Mouse (Mus musculus) embryonic fibroblast, embryonic 13.5 days (primary cell): ENCODE measurements around the gene Gm15517. TPM values are rescaled to one million over a fixed set of nuclear protein-coding genes. Genes with fewer than 3 reads are reported as not detected.

Experiments used
- H3K27ac ChIP-seq: 2 replicates; pipeline ENCODE4 v1.5.1; 2012; ENCODE audit warnings: low read length, control low read depth, inconsistent platforms; ENCODE audit not compliant: insufficient read depth
- H3K4me1 ChIP-seq: 2 replicates; pipeline ENCODE4 v1.6.1; 2011; ENCODE audit warnings: low read length; ENCODE audit not compliant: control insufficient read depth, insufficient read depth
- H3K4me3 ChIP-seq: 2 replicates; pipeline ENCODE4 v1.5.1; 2011; ENCODE audit warnings: mild to moderate bottlenecking, control low read depth, low read length; ENCODE audit not compliant: insufficient read depth
- CTCF ChIP-seq: IDR thresholded peaks from 2 replicates; pipeline ENCODE4 v1.5.1; 2011; ENCODE audit warnings: mild to moderate bottlenecking, control low read depth, low read length, moderate library complexity, borderline replicate concordance; ENCODE audit not compliant: insufficient read depth
- POLR2A ChIP-seq: IDR thresholded peaks from 2 replicates; pipeline ENCODE4 v1.6.1; 2011; ENCODE audit warnings: low read depth, mild to moderate bottlenecking, control low read depth, low read length, moderate library complexity
- polyA plus RNA-seq: library from polyadenylated mRNA; stranded (reverse); fragments of >200 nt; gene quantifications from 2 replicates; pipeline ENCODE4 v1.2.4, GENCODE M21; 2011; ENCODE audit warnings: low read depth; ENCODE audit not compliant: missing spikeins, insufficient read length

Gm15517 gene
- polyA plus RNA-seq, 1 experiment, result not detected

DNA sequence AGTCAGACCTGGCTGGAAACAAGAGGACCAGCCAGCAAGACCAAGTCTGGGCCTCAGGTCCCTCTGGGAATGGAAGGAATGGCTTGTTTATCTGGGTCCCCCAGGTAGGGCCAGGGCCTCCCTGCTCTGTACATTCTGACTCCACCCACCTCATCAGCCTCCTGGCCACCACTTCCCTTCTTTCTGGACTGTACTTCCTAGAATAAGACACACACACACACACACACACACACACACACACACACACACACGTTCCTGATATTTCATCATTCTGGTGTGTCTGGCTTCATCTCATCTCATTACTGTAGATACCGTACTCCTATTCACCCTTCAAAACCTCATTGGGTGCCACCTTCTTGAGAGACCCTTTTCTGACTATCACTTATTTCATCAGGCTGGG lies 8.2 kb downstream of the Gm15517 start:
- Histone ChIP-seq H3K4me3 (no peak overlapping the region), H3K4me1 (no peaks in the 10 kb centered on the region), H3K27ac (no peak overlapping the region)
- TF ChIP-seq POLR2A (no peak), CTCF (no peak)

DNA sequence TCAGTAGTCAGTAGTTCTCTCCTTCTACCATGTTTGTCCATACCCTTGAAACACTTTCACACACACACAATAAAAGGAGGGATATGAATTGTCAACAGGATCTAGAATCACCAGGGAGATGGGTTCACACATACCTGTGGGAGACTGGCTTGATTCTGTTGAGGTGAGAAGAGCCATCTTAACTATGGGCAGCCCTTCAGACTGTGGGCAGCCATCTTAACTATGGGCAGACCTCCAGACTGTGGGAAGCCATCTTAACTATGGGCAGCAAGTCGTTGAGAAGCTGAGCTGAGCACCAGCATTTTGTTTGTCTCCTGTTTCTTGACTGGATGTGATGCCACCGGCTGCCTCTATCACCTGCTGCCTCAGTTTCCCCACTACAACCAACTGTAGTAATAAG lies 10.1 kb downstream of the Gm15517 start:
- Histone ChIP-seq H3K27ac (no peak overlapping the region), H3K4me3 (no peak overlapping the region), H3K4me1 (no peaks in the 10 kb centered on the region)
- TF ChIP-seq CTCF (no peak), POLR2A (no peak)

DNA sequence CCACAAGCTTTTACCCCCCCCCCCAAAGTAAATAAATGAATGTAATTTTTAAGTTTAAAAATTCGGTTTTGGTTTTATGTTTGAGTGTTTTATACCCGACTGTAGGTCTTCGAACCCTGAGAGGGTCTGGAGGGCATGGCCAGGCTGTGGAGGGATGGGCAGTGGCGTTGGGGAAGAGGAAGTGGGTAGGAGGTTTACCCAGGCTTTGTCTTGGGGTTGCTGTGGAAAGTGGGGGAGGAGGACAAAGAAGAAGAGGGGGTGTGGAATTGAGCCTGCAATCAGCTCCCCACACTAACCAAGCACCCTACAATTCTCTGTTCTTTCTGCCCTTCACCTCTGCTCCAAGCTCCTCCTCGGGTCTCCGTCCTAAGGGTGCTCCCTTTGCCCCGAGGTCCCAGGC lies 11.3 kb downstream of the Gm15517 start:
- Histone ChIP-seq H3K4me3 (no peak overlapping the region), H3K4me1 (no peaks in the 10 kb centered on the region), H3K27ac (no peak overlapping the region)
- no peak for TF ChIP-seq POLR2A
- TF ChIP-seq CTCF, result no peak

DNA sequence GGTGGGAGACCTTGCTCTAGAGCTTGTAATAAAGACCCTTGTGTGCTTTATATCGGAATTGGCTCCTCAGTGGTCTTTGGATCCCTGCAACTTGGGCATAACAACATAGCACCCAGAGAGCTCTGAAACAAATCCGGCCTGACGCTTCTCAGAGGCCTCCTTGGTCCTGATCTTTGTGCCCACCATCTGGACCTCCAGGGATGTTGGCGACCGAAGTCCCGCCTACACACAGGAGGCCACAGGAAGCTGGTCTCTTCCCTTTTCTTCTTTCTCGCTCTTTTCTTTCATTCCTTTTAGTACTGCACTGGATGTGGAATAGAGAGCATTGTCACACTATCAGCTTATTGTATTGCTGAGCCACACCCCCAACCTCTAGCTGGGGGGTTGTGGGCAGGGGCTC lies 12.2 kb downstream of the Gm15517 start:
- no peak for TF ChIP-seq CTCF
- no peak for TF ChIP-seq POLR2A
- Histone ChIP-seq H3K27ac (no peak overlapping the region), H3K4me3 (no peak overlapping the region), H3K4me1 (no peaks in the 10 kb centered on the region)

DNA sequence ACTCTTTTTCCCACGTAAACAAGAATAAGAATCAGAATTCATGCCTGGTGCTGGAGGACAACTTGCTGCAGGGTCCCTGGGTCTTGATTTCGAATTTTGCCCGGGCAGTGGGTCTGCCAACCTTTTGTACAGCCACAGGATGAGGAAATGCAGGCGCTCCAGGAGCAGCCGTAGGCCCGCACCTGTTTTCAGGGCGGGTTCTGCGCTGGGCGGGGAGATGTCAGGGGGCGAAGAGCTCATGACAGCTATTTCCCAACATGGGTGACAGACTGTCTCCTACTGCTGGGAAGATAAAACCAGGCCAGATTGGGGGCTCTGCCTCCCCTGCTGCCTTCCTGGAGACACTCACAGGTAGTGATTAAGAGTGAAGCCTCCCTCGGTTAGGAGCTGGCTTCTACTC lies 12.8 kb downstream of the Gm15517 start:
- TF ChIP-seq POLR2A (no peak), CTCF (no peak)
- no peaks in the 10 kb centered on the region for H3K4me1 ChIP-seq
- no peak overlapping the region for H3K27ac ChIP-seq
- H3K4me3 ChIP-seq, result no peak overlapping the region

DNA sequence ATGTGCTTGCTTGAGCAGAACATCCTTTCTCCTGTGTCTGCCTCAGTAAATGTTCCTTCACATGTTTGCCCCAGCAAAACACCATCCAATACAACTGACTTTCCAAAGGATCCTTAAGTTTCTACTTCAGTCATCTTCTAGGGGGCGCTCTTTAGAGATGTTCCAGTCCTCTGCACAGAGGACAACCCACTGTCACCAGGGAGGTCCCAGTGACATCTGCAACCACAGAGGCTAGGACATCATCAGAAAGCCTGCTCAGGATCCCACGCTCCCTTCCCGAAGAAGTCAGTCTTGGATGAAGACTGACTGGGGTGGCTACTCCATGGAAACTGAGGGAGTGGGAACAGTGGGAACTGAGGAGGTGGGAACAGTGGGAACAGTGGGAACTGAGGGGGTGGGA lies 14.3 kb downstream of the Gm15517 start:
- no peaks in the 10 kb centered on the region for H3K4me1 ChIP-seq
- no peak overlapping the region for H3K27ac ChIP-seq
- H3K4me3 ChIP-seq, result no peak overlapping the region
- TF ChIP-seq POLR2A, result no peak
- no peak for TF ChIP-seq CTCF

DNA sequence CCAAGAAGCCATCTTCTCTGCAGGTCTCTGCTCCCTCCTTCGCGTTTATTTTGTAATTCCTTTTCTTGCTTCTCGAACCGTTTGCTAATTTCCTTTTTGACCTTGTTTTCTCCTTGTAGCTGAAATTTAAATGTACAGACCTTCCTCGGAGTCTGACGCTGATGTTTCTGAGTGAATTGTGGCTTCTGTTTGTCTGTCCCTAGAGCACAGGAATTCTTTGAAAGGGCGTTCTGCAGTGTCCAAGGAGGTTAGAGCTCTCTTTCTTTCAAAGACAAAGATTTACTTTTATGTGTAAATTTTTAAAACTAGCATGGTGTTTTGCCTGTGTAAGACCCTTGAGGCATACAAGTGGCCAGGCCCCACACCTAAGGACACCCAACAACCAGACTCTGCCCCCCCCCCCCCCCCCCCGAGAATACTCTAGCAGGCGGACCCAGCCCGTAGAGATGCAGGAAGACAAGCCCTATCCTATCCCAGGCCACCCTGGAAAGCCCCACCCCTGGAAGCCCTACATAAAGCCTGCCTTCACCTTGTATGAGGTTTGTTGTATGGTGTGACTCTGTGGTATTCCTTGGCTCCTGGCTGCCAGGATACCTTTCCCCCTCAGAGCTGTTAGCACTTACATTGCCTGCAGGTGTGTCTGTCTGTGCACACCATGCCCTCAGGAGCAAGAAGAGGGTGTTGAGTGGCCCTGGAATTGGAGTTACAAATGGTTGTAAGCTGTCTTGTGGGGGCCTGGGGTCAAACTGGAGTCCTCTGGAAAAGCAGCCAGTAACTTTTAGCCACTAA lies 15.4 kb downstream of the Gm15517 start:
- TF ChIP-seq CTCF (no peak), POLR2A (no peak)
- Histone ChIP-seq H3K4me3 (no peak overlapping the region), H3K4me1 (no peaks in the 10 kb centered on the region), H3K27ac (no peak overlapping the region)

DNA sequence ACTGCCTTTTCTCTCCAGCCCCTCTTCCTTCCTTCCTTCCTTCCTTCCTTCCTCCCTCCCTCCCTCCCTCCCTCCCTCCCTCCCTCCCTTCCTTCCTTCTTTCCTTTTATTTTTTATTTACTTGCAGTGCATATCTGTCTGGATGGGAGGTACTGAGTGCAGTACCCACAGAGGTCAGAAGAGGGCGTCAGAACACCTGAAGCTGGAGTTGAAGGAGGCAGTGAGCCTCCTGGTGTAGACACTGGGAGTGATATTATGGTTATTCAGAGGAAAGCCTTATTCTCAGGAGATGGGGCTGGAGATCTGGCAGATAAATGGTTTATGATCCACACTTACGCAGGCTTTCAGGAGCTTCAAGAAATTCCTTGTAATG lies 16.0 kb downstream of the Gm15517 start:
- no peak for TF ChIP-seq POLR2A
- TF ChIP-seq CTCF, result 0 out of 2 replicates have a peak, but pooled peaks have one; percentile 8
- Histone ChIP-seq H3K27ac (no peak overlapping the region), H3K4me3 (no peak overlapping the region), H3K4me1 (no peaks in the 10 kb centered on the region)

DNA sequence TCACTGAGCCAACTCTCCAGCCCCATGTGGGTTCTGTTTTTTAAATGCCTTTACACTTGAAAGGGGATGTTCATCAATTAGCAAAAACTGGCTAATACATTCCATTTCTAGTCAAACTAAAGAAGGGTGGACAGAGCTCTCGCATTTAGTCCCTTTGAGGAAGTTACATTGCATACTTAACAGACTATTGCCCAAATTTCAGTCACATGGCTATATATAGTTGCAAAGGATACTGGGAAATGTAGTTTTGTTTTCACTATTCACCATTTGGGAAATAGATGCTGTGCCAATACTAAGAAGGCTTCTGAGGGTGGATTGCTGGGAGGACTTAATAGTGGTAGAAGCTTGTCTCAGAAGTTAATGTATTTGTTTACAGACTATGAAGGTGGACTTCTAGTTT lies 19.7 kb downstream of the Gm15517 start:
- Histone ChIP-seq H3K4me1 (no peaks in the 10 kb centered on the region), H3K4me3 (no peak overlapping the region), H3K27ac (no peak overlapping the region)
- TF ChIP-seq CTCF, result no peak
- no peak for TF ChIP-seq POLR2A

DNA sequence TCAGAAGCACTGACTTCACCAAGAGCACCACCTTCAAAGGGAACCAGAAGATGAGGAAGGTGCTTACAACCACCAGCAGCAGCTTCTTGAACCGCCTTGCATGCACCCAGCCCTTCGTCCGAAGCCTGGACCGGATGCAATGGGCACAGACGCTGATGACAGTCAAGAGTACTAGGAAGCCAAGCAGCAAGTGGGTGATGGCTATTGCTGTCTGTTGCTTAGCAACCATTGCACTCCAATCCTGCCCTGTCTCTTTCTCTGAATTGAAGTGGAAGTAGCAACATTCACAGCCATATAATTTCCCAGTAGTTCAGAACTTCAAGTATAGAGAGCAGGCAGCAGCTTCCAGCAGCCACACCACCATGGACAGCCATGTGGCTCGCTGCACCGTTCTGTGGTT lies 20.3 kb downstream of the Gm15517 start:
- TF ChIP-seq POLR2A (no peak), CTCF (no peak)
- Histone ChIP-seq H3K4me3 (no peak overlapping the region), H3K4me1 (no peaks in the 10 kb centered on the region), H3K27ac (no peak overlapping the region)

DNA sequence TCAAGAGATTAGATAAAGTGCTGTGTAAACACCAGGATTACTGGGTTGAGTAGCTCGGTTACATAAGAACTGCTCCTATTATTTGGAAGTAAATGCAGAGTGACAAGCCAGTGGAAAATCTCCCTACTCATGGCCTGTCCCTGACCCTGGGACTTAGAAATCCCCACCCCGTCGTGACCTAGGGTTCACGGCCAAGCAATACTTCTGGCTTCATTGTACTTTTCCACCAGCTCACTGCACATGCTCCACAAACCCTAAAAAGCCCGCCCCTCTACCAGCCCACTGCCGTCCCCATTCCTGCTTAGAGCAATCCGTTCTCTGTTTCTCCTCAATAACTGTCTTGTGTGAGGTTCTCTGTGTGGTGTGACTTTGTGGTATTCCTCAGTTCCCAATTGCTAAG lies 26.5 kb downstream of the Gm15517 start:
- H3K27ac ChIP-seq, result no peak overlapping the region
- H3K4me1 ChIP-seq, result no peaks in the 10 kb centered on the region
- no peak overlapping the region for H3K4me3 ChIP-seq
- no peak for TF ChIP-seq CTCF
- TF ChIP-seq POLR2A, result no peak
